In genomic region chr19:27450458-27450857, GRCm38 (mm10) we compare ENCODE assay signal across 8 mouse cellular contexts. TPM values are rescaled to one million over a fixed set of nuclear protein-coding genes. Genes with fewer than 3 reads are reported as not detected.
DNase-seq lines count a peak whose midpoint lies in the region; ATAC-seq lines count a peak whose summit lies in the region.

No protein-coding gene starts in this region.

- peak; percentile 46 for ATAC-seq in granulocyte monocyte progenitor cell, adult 5-6 weeks (replicated peaks; ENCODE audit: poor library complexity, severe bottlenecking)

- DNase-seq in B cell, adult 2 months: peak; percentile 33 to 39
- peak; percentile 48 for DNase-seq in MN1 (ENCODE audit: low spot score)
- DNase-seq in cerebellum, postnatal 4 days (ENCODE audit: low spot score in 2 of 2): peak; percentile 45 to 79
- DNase-seq in layer of hippocampus, postnatal 10 days (ENCODE audit: low spot score in 2 of 2): peak; percentile 79 to 82
- peak; percentile 38 to 53 for DNase-seq in lung, postnatal 4 days
- DNase-seq in right cerebral cortex, postnatal 25 days: peak; percentile 48
- no peak for DNase-seq in T-cell, adult 2 months (ENCODE audit: low spot score)

RNA-seq across cellular contexts. Expression of gene Pum3, which starts 20.8 kb away (rescaled TPM):
- total RNA-seq in granulocyte monocyte progenitor cell, adult 5-6 weeks (2014; fragmentation: Nextera tagmentation): 109 and 140 TPM in 2 replicates
- total RNA-seq in granulocyte monocyte progenitor cell, adult 5-6 weeks (2017): 139 and 146 TPM in 2 replicates
- 10 to 100 TPM; 82.1 to 96.2 TPM for total RNA-seq in layer of hippocampus, postnatal 10 days (2021)
